Mouse (Mus musculus) olfactory bulb, adult 2 months (tissue): ENCODE measurements around the gene Lmx1a.

Experiments used
- CTCF ChIP-seq: fragments of 200-500 bp; IDR thresholded peaks from 2 replicates; pipeline ENCODE4 v1.5.1; 2012; ENCODE audit warnings: low read depth, mild to moderate bottlenecking, low read length, moderate library complexity; ENCODE audit not compliant: insufficient read depth
- POLR2A ChIP-seq: fragments of 200-500 bp; IDR thresholded peaks from 2 replicates; pipeline ENCODE4 v1.6.1; 2012; ENCODE audit warnings: mild to moderate bottlenecking, low read depth, low read length, moderate library complexity; ENCODE audit not compliant: insufficient read depth

- TF ChIP-seq CTCF = no peak
- TF ChIP-seq POLR2A = no peak
Measured at GRCm38 (mm10) chr1:167821125-167821524, 132.1 kb downstream of the Lmx1a start.
